Mouse (Mus musculus) hindbrain, postnatal 0 days (tissue): ENCODE measurements around the gene Gm20388. TPM values are rescaled to one million over a fixed set of nuclear protein-coding genes. Genes with fewer than 3 reads are reported as not detected.

Experiments used
- ATAC-seq: fragments of 200-750 bp; cut with Nextera tagmentation; 2 replicates; pipeline ENCODE4 v1.8.0; 2017; ENCODE audit warnings: mild to moderate bottlenecking, moderate TSS enrichment, moderate library complexity
- DNase-seq: peaks from one replicate; pipeline ENCODE4 v3.0.0-alpha.2; 2015; ENCODE audit warnings: low spot score
- H3K27ac ChIP-seq: fragments of 300-500 bp; sonication (generic); 2 replicates; pipeline ENCODE4 v1.5.1; 2014; ENCODE audit warnings: mild to moderate bottlenecking
- H3K27me3 ChIP-seq: fragments of 300-500 bp; sonication (generic); 2 replicates; pipeline ENCODE4 v1.6.1; 2014; ENCODE audit warnings: low read length, mixed read lengths; ENCODE audit not compliant: insufficient read depth
- H3K36me3 ChIP-seq: fragments of 300-500 bp; sonication (generic); 2 replicates; pipeline ENCODE4 v1.6.1; 2014; ENCODE audit warnings: low read length, mixed read lengths; ENCODE audit not compliant: insufficient read depth
- H3K4me1 ChIP-seq: fragments of 300-500 bp; sonication (generic); 2 replicates; pipeline ENCODE4 v1.6.1; 2014; ENCODE audit warnings: antibody characterized with exemption, low read length, mixed read lengths; ENCODE audit not compliant: insufficient read depth
- H3K4me2 ChIP-seq: fragments of 300-500 bp; sonication (generic); 2 replicates; pipeline ENCODE4 v1.6.1; 2014; ENCODE audit warnings: low read depth, mild to moderate bottlenecking, low read length, moderate library complexity, mixed read lengths
- H3K4me3 ChIP-seq: fragments of 300-500 bp; sonication (generic); 2 replicates; pipeline ENCODE4 v1.5.1; 2014; ENCODE audit warnings: low read length
- H3K9ac ChIP-seq: fragments of 300-500 bp; sonication (generic); replicated peaks from 2 replicates; pipeline ENCODE4 v1.6.1; 2014; ENCODE audit warnings: mild to moderate bottlenecking, low read length, moderate library complexity, mixed read lengths
- H3K9me3 ChIP-seq: fragments of 300-500 bp; sonication (generic); 2 replicates; pipeline ENCODE4 v1.6.1; 2016; ENCODE audit warnings: low read length, mixed read lengths
- CTCF ChIP-seq: IDR thresholded peaks from 2 replicates; pipeline ENCODE4 v1.5.1; 2016; ENCODE audit warnings: antibody characterized with exemption, control low read depth, low read depth
- WGBS: fragments of 180-500 bp; shearing (Covaris S2); extraction: QIAGEN DNeasy Blood & Tissue Kit; methylation state at CpG from one replicate; pipeline ENCODE4 v1.1.7; 2014; 5-methylcytosine and 5-hydroxymethylcytosine counted together
- polyA plus RNA-seq: library from polyadenylated mRNA; unstranded; fragments of >200 nt; fragmentation: Nextera tagmentation; extraction: Ambion mirVana; gene quantifications from 2 replicates; pipeline ENCODE4 v1.2.1, GENCODE M21; 2015
- total RNA-seq: library from RNA; depleted of rRNA; stranded (reverse); fragments of >200 nt; gene quantifications from 2 replicates; pipeline ENCODE4 v1.2.3, GENCODE M21; 2014

The Gm20388 gene
- total and polyA plus RNA-seq, 2 experiments from 2014 or later: 71.3 TPM; not detected in 1

DNA sequence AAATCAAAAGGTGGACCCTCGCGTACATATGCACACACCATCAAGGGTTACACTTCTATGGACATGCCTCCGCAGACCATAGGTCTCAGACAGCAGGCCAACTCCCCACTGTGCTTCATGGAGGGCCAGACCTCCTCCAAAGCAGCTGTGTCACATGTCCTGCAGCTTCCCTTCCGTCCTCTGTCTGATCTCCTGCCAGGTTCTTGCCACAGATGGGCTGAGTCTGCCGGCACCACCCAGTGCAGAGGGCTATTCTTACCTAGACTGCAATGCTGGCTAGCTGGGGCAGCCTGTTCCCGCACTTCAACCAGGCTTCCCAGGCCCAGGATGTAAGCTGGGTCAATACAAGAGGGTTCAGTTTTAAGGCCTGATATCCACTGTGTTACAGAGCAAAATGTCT is 4464.5 kb downstream of the Gm20388 start:
- Histone ChIP-seq H3K36me3 (0 out of 2 replicates have a peak, but pooled peaks cover 4% of the 10 kb centered on the region), H3K27me3 (no peaks in the 10 kb centered on the region), H3K9ac (no peak overlapping the region), H3K4me2 (no peak overlapping the region), H3K27ac (peak overlapping the region; percentile 54; the same call in 1 of the 2 replicates), H3K4me3 (no peak overlapping the region), H3K4me1 (no peaks in the 10 kb centered on the region; the same call in 1 of the 2 replicates), H3K9me3 (no peaks in the 10 kb centered on the region)
- no peak for TF ChIP-seq CTCF
- DNase-seq: no peak
- 55% methylated on average over 6 of the region's 6 CpGs for WGBS
- ATAC-seq: no peak

DNA sequence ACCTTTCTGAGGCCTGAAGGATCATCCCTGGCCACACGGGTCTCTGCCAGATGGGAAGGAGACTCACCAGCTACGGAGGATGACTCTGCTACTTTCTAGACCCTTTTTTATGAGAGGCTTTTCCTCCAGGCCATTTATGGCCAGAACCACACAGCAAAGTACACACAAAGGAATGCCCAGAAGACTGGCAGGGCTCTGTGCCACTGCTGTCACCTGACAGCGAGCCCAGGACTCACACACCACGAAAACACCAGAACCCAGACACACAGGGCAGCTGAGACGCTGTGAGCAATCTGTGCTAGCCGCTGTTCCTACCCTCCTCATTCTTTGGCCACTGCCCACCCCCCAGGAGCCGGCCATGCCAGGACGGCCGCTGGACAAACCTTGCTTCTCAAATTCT is 4465.1 kb downstream of the Gm20388 start:
- no peak overlapping the region for H3K9ac ChIP-seq
- H3K9me3 ChIP-seq: no peaks in the 10 kb centered on the region
- ATAC-seq (no peak), DNase-seq (no peak)
- H3K4me2 ChIP-seq: no peak overlapping the region
- no peaks in the 10 kb centered on the region for H3K27me3 ChIP-seq
- 0 out of 2 replicates have a peak, but pooled peaks cover 3% of the 10 kb centered on the region for H3K36me3 ChIP-seq
- peak overlapping the region; percentile 54 for H3K27ac ChIP-seq
- WGBS: 86% methylated on average over 9 of the region's 9 CpGs
- H3K4me1 ChIP-seq: no peaks in the 10 kb centered on the region; the same call in 1 of the 2 replicates
- no peak for TF ChIP-seq CTCF
- no peak overlapping the region for H3K4me3 ChIP-seq

DNA sequence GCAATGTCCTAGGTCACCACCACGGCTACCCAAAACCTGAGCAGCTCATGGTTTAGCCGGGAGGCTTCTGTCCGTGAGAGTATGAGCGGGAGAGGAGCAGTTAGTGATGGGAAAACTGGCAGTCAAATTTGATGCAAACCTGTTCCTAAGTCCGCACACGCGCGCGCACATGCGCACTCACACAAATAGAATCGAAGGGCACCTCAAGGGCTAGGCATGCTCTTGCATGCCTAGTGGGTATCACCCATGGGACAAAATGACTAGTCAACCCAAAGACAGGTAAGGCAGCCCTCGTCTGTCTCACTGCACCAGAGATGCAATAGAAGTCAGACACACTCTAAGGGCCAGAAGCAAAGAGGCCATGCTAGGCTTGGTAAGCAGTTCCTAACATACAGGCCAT is 4465.8 kb downstream of the Gm20388 start:
- Histone ChIP-seq H3K4me3 (no peak overlapping the region), H3K4me1 (no peaks in the 10 kb centered on the region; the same call in 1 of the 2 replicates), H3K27me3 (no peaks in the 10 kb centered on the region), H3K4me2 (no peak overlapping the region), H3K9ac (no peak overlapping the region), H3K36me3 (0 out of 2 replicates have a peak, but pooled peaks cover 3% of the 10 kb centered on the region), H3K27ac (peak overlapping the region; percentile 54; the same call in 1 of the 2 replicates), H3K9me3 (no peaks in the 10 kb centered on the region)
- ATAC-seq (no peak), DNase-seq (no peak)
- TF ChIP-seq CTCF: no peak
- 94% methylated on average over 12 of the region's 12 CpGs for WGBS

DNA sequence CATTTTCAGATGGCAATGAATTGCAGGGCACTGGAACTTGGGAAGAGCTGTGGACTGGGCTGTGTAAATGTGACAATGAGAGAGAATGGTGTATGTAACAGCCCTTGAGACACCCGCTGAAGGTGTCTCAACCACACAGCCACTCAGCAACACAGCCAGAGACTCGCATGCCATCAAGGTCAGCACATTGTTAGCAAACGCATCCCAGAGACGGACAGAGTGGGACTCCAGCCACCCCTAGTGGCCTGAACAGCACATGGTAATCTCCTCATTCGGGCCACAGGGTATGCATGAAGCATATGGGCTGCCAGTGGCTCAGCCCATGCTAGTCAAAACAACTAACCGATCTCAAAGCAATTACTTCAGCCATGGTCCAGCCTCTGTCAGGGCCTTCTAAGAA is 4468.6 kb downstream of the Gm20388 start:
- no peak for DNase-seq
- Histone ChIP-seq H3K27me3 (no peaks in the 10 kb centered on the region), H3K4me1 (no peaks in the 10 kb centered on the region; the same call in 1 of the 2 replicates), H3K4me2 (no peak overlapping the region), H3K27ac (no peak overlapping the region), H3K9ac (no peak overlapping the region), H3K36me3 (no peaks in the 10 kb centered on the region; the same call in 1 of the 2 replicates), H3K9me3 (no peaks in the 10 kb centered on the region), H3K4me3 (no peak overlapping the region)
- ATAC-seq: no peak
- 74% methylated on average over 6 of the region's 6 CpGs for WGBS
- TF ChIP-seq CTCF: peak; percentile 45

DNA sequence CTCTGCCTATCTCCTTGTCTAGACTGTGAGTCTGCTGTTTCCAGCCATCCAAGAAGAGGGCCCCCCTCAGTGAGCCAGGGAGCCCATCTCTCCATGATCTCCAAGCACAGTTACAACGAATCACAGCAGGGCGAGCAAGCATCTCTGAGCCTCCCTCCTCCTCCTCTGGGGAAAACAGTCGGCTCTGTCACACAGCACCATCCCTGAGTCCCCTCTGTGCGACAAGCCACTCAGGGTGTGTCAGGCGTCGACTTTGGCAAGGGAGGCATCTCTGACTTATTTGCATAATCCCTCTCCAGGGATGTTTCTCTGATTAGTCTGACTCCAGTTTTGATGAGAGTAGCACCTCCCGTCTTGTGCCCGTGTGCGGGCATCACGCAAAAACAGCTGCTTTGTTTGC is 4471.6 kb downstream of the Gm20388 start:
- no peaks in the 10 kb centered on the region for H3K4me1 ChIP-seq
- no peaks in the 10 kb centered on the region; the same call in 1 of the 2 replicates for H3K36me3 ChIP-seq
- no peak overlapping the region for H3K4me2 ChIP-seq
- ATAC-seq: peak; percentile 83
- H3K4me3 ChIP-seq: no peak overlapping the region
- H3K27ac ChIP-seq: no peak overlapping the region
- DNase-seq: peak; percentile 54
- H3K27me3 ChIP-seq: no peaks in the 10 kb centered on the region
- 42% methylated on average over 10 of the region's 10 CpGs for WGBS
- H3K9me3 ChIP-seq: no peaks in the 10 kb centered on the region
- H3K9ac ChIP-seq: no peak overlapping the region
- no peak for TF ChIP-seq CTCF

DNA sequence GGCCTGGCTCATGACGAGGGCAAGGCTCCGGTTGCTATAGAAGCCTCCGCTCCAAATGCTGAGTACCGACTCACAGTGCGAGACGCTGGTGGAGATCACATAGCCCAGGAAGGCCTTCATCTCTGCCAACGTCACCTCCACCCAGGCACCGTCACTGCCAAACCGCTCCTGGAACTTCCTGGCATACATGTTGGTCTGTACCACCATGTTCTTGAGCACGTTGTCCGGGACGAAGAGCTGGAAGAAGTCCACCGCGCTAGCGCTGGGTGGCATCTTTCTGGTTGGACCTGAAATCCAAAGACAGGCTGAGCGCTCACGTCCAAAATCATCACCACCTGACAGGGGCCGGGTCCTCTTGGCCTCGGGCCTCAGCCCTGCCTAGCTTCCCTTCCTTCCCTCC is 4473.7 kb downstream of the Gm20388 start:
- WGBS: 94% methylated on average over 19 of the region's 19 CpGs
- Histone ChIP-seq H3K36me3 (no peaks in the 10 kb centered on the region; the same call in 1 of the 2 replicates), H3K4me2 (no peak overlapping the region), H3K4me3 (no peak overlapping the region), H3K9ac (no peak overlapping the region), H3K9me3 (no peaks in the 10 kb centered on the region), H3K27ac (no peak overlapping the region), H3K27me3 (no peaks in the 10 kb centered on the region), H3K4me1 (no peaks in the 10 kb centered on the region)
- no peak for DNase-seq
- no peak for ATAC-seq
- TF ChIP-seq CTCF: no peak

DNA sequence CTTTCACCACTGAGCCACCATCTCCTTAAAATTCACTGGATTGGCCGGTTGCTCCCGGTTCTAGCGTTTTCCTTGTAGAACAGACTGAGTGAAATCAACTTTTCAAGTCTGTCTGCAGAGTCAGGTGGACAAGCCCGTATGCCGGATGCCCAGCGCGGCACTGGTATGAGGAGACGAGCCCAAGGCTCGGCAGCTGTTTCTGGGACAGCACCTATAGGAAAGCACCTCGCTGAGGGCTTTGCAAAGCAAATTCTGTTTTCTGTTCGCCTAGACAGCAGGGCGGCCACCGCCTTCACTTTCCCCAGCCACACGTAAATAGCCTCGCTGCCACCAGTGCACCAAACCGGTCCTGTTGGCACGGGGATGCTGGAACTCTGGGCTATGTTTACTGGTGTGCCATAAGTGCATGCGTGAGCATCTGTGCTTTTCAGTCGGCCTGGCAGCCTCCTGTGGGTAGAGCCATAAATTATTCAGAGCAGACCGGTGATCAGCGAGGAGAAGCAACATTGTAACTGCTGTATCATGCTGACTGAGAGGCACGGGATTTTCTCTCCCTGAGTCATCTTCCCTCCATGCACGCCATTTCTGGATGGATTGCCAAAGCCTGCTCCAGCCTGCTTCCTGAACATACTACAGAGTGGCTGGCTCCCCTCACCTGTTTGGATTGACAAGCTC is 4475.7 kb downstream of the Gm20388 start:
- no peaks in the 10 kb centered on the region for H3K27me3 ChIP-seq
- TF ChIP-seq CTCF: no peak
- no peak overlapping the region for H3K4me2 ChIP-seq
- no peaks in the 10 kb centered on the region for H3K4me1 ChIP-seq
- peak; percentile 63 for DNase-seq
- 61% methylated on average over 23 of the region's 23 CpGs for WGBS
- no peak overlapping the region for H3K4me3 ChIP-seq
- peak overlapping the region; percentile 11; the same call in 1 of the 2 replicates for H3K27ac ChIP-seq
- no peak overlapping the region for H3K9ac ChIP-seq
- ATAC-seq: peak; percentile 45; the same call in 1 of the 2 replicates
- no peaks in the 10 kb centered on the region; the same call in 1 of the 2 replicates for H3K36me3 ChIP-seq
- no peaks in the 10 kb centered on the region for H3K9me3 ChIP-seq
